Mouse (Mus musculus) CH12.LX (cell line): ENCODE measurements around the gene Necab3. TPM values are rescaled to one million over a fixed set of nuclear protein-coding genes. Genes with fewer than 3 reads are reported as not detected.

ENCODE experiments used
- DNase-seq: peaks from one replicate; pipeline ENCODE4 v3.0.0-alpha.2; 2013; ENCODE audit errors: extremely low read depth
- H3K27ac ChIP-seq: 2 replicates; pipeline ENCODE4 v1.5.1; 2012; ENCODE audit warnings: low read depth, mild to moderate bottlenecking, control low read depth, moderate library complexity; ENCODE audit not compliant: insufficient read depth
- H3K27me3 ChIP-seq: replicated peaks from 2 replicates; pipeline ENCODE3; 2012; ENCODE audit warnings: inconsistent platforms
- H3K36me3 ChIP-seq, 2 experiments: replicated peaks in 1 of 2; 2 replicates each; pipeline versions ENCODE3 to v1.6.1; 2012; ENCODE audit warnings: inconsistent platforms in 1 of 2, low read length in 1 of 2, mild to moderate bottlenecking in 1 of 2, mixed read lengths in 1 of 2, moderate library complexity in 1 of 2; ENCODE audit not compliant: control insufficient read depth in 1 of 2, insufficient read depth in 1 of 2
- H3K4me1 ChIP-seq, 2 experiments: 2 replicates each; pipeline ENCODE4 v1.6.1; 2012; ENCODE audit warnings: inconsistent platforms in 1 of 2, moderate library complexity in 1 of 2; ENCODE audit not compliant: insufficient read depth in 2 of 2, control insufficient read depth in 1 of 2
- H3K4me2 ChIP-seq: 2 replicates; pipeline ENCODE4 v1.6.1; 2012; ENCODE audit warnings: low read depth, mild to moderate bottlenecking, control low read depth; ENCODE audit not compliant: poor library complexity, insufficient read depth, severe bottlenecking
- H3K4me3 ChIP-seq, 3 experiments: fragments of 150-350 bp in 1 of 3; sonication (generic) in 1 of 3; replicated peaks in 1 of 3; 2 replicates each; pipeline versions ENCODE3 to v1.5.1; 2011 to 2012; ENCODE audit warnings: low read depth in 2 of 3, low read length in 2 of 3, mild to moderate bottlenecking in 2 of 3, moderate library complexity in 2 of 3, control low read depth in 1 of 3, improper control_type of control experiment in 1 of 3, inconsistent platforms in 1 of 3, mixed read lengths in 1 of 3; ENCODE audit not compliant: poor library complexity in 1 of 3
- H3K79me2 ChIP-seq: replicated peaks from 2 replicates; pipeline ENCODE4 v1.6.1; 2012; ENCODE audit warnings: mild to moderate bottlenecking, moderate library complexity; ENCODE audit not compliant: control insufficient read depth, poor library complexity, insufficient read depth, severe bottlenecking; ENCODE audit errors: extremely low read depth
- H3K9ac ChIP-seq: 2 replicates; pipeline ENCODE4 v1.6.1; 2012; ENCODE audit warnings: low read depth, mild to moderate bottlenecking, control low read depth, moderate library complexity; ENCODE audit not compliant: insufficient read depth
- H3K9me3 ChIP-seq: replicated peaks from 2 replicates; pipeline ENCODE3; 2012; ENCODE audit warnings: low read length, inconsistent platforms, mixed read lengths
- E2F4 ChIP-seq: IDR thresholded peaks from 2 replicates; pipeline ENCODE4 v1.6.1; 2011; ENCODE audit warnings: low read depth, low read length, improper control_type of control experiment; ENCODE audit not compliant: insufficient replicate concordance
- ELF1 ChIP-seq: IDR thresholded peaks from 2 replicates; pipeline ENCODE4 v1.6.1; 2014; ENCODE audit warnings: low read depth, mild to moderate bottlenecking, inconsistent platforms, low read length, improper control_type of control experiment
- EP300 ChIP-seq: IDR thresholded peaks from 2 replicates; pipeline ENCODE4 v1.6.1; 2011; ENCODE audit warnings: low read length, improper control_type of control experiment
- GABPA ChIP-seq: IDR thresholded peaks from 2 replicates; pipeline ENCODE4 v1.6.1; 2012; ENCODE audit warnings: low read depth, low read length, improper control_type of control experiment, inconsistent platforms; ENCODE audit not compliant: insufficient replicate concordance
- HCFC1 ChIP-seq: IDR thresholded peaks from 2 replicates; pipeline ENCODE4 v1.6.1; 2012; ENCODE audit warnings: low read depth, mild to moderate bottlenecking, inconsistent platforms, low read length, improper control_type of control experiment
- IRF4 ChIP-seq: IDR thresholded peaks from 2 replicates; pipeline ENCODE4 v1.6.1; 2014; ENCODE audit warnings: low read depth, mild to moderate bottlenecking, inconsistent platforms, low read length, improper control_type of control experiment
- JUND ChIP-seq: conservative IDR thresholded peaks from 2 replicates; pipeline ENCODE4 v1.6.1; 2011; ENCODE audit warnings: low read depth, low read length, improper control_type of control experiment
- MEF2A ChIP-seq: IDR thresholded peaks from 2 replicates; pipeline ENCODE4 v1.6.1; 2014; ENCODE audit warnings: low read depth, mild to moderate bottlenecking, inconsistent platforms, low read length, improper control_type of control experiment, borderline replicate concordance
- MXI1 ChIP-seq: IDR thresholded peaks from 2 replicates; pipeline ENCODE4 v1.6.1; 2011; ENCODE audit warnings: mild to moderate bottlenecking, low read depth, low read length, improper control_type of control experiment
- MYC ChIP-seq: IDR thresholded peaks from 2 replicates; pipeline ENCODE4 v1.6.1; 2011; ENCODE audit warnings: low read depth, mild to moderate bottlenecking, improper control_type of control experiment, low read length
- NELFE ChIP-seq: IDR thresholded peaks from 2 replicates; pipeline ENCODE4 v1.6.1; 2011; ENCODE audit warnings: low read depth, low read length, improper control_type of control experiment
- POLR2A ChIP-seq: IDR thresholded peaks from 2 replicates; pipeline ENCODE4 v1.6.1; 2011; ENCODE audit warnings: low read depth, mild to moderate bottlenecking, improper control_type of control experiment, low read length
- SIN3A ChIP-seq: IDR thresholded peaks from 2 replicates; pipeline ENCODE4 v1.6.1; 2012; ENCODE audit warnings: low read length, improper control_type of control experiment, inconsistent platforms
- SMC3 ChIP-seq: IDR thresholded peaks from 2 replicates; pipeline ENCODE4 v1.6.1; 2011; ENCODE audit warnings: low read depth, low read length, improper control_type of control experiment
- TBP ChIP-seq: conservative IDR thresholded peaks from 2 replicates; pipeline ENCODE4 v1.6.1; 2011; ENCODE audit warnings: low read depth, low read length, improper control_type of control experiment
- ZC3H11A ChIP-seq: IDR thresholded peaks from 2 replicates; pipeline ENCODE4 v1.6.1; 2012; ENCODE audit warnings: low read depth, mild to moderate bottlenecking, inconsistent platforms, low read length, improper control_type of control experiment
- ZKSCAN1 ChIP-seq: IDR thresholded peaks from 2 replicates; pipeline ENCODE4 v1.6.1; 2012; ENCODE audit warnings: low read depth, inconsistent platforms, low read length, improper control_type of control experiment, borderline replicate concordance
- dilution Hi-C: fragments of 300-500 bp; cut with MboI; formaldehyde crosslinking; loops from 2 replicates; pipeline ENCODE4 v1.14.3; 2020; ENCODE audit warnings: low sequenced_read_pairs; ENCODE audit not compliant: extremely low pct_unique_long_range_greater_than_20kb, extremely low pct_ligation_motif_present
- in situ Hi-C: fragments of 300-500 bp; cut with MboI; formaldehyde crosslinking; loops from 3 replicates; pipeline ENCODE4 v1.14.3; 2019; ENCODE audit warnings: low sequenced_read_pairs, low pct_ligation_motif_present, low pct_unique_long_range_greater_than_20kb, mixed read lengths
- polyA plus RNA-seq: library from polyadenylated mRNA; unstranded; fragments of >175 nt; gene quantifications from 2 replicates; pipeline ENCODE4 v1.2.1, GENCODE M21; 2012; ENCODE audit warnings: low read depth; ENCODE audit not compliant: insufficient read length
- total RNA-seq, 2 experiments: library from RNA; depleted of rRNA; stranded (reverse); fragments of 300-350 nt in 1 of 2; fragments of >200 nt in 1 of 2; gene quantifications; 2 replicates each; pipeline ENCODE4 v1.2.3; 2012 to 2014

The Necab3 gene
- total and polyA plus RNA-seq, 3 experiments: 0.87 to 2.8 (median 1.6) TPM

DNA sequence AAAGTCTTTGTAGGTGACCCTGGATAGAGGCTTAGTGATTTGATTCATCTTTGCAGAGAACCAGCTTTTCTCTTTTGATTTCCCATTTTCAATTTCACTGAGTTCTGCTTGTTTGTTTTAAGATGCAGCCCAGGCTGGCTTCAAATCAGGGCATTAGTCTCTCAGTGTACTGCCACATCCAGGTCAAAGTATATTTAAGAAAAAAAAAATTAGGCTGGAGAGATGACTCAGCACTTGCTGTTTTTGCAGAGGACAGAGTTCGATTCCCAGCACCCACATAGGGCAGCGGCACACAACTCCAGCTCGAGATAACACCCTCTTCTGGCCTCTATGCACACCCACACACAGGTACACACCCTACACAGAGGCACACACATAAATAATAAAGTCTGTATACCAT, 32.5 kb upstream of the Necab3 start:
- H3K79me2 ChIP-seq: no peaks in the 10 kb centered on the region
- no peak for DNase-seq
- H3K9ac ChIP-seq: no peak overlapping the region
- dilution Hi-C loops (no loop called here), in situ Hi-C loops (no loop called here)
- no peak overlapping the region for H3K4me2 ChIP-seq
- H3K27ac ChIP-seq: no peak overlapping the region
- no peaks in the 10 kb centered on the region for H3K4me1 ChIP-seq
- TF ChIP-seq E2F4 (no peak), SMC3 (no peak), JUND (no peak), POLR2A (no peak), HCFC1 (no peak), ZKSCAN1 (no peak), EP300 (no peak), ELF1 (no peak), SIN3A (no peak), TBP (no peak), IRF4 (no peak), NELFE (no peak), MYC (no peak), ZC3H11A (no peak), GABPA (no peak), MEF2A (no peak)
- H3K9me3 ChIP-seq: no peaks in the 10 kb centered on the region
- no peak overlapping the region for H3K4me3 ChIP-seq
- H3K27me3 ChIP-seq: no peaks in the 10 kb centered on the region
- H3K36me3 ChIP-seq: peaks cover 5 to 30% of the 10 kb centered on the region in 2 experiments

DNA sequence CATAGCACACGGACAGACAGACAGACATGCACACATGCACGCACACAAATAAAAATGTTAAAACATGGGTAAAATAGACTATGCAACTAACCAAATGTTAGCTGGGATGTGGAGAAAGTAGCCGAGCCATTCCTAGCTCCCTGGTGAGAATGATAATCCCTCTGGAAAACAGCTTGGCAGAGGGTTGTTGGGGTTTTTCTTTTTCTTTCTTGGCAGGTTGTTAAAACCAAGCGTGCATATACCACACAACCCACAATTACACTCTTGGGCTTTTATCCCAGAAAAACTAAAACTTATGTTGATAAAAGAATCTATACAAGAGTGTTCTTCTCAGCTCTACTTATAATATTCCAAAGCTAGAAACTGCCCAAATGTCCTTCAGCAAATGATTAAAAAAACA, 30.4 kb upstream of the Necab3 start:
- in situ Hi-C loops (no loop called here), dilution Hi-C loops (no loop called here)
- Histone ChIP-seq H3K9ac (no peak overlapping the region), H3K27ac (no peak overlapping the region), H3K4me2 (no peak overlapping the region), H3K9me3 (no peaks in the 10 kb centered on the region), H3K36me3 (peaks cover 2 to 21% of the 10 kb centered on the region in 2 experiments), H3K4me3 (no peak overlapping the region), H3K79me2 (no peaks in the 10 kb centered on the region), H3K27me3 (no peaks in the 10 kb centered on the region), H3K4me1 (no peaks in the 10 kb centered on the region)
- no peak for DNase-seq
- TF ChIP-seq ELF1 (no peak), IRF4 (no peak), MXI1 (no peak)
